Mouse (Mus musculus) heart, embryonic 16.5 days (tissue): ENCODE measurements around the gene Ppp1r12b. TPM values are rescaled to one million over a fixed set of nuclear protein-coding genes. Genes with fewer than 3 reads are reported as not detected.

Experiments
- ATAC-seq: fragments of 200-750 bp; cut with Nextera tagmentation; replicated peaks from 2 replicates; pipeline ENCODE4 v1.8.0; 2017; ENCODE audit warnings: moderate number of reproducible peaks; ENCODE audit not compliant: insufficient read depth, low FRiP score; ENCODE audit errors: extremely low read depth
- H3K27ac ChIP-seq: fragments of 300-500 bp; sonication (generic); 2 replicates; pipeline ENCODE4 v1.5.1; 2014; ENCODE audit warnings: mild to moderate bottlenecking, low read length, control low read depth, moderate library complexity
- H3K27me3 ChIP-seq: fragments of 300-500 bp; sonication (generic); 2 replicates; pipeline ENCODE4 v1.6.1; 2014; ENCODE audit warnings: low read length, mixed read lengths; ENCODE audit not compliant: control insufficient read depth, insufficient read depth
- H3K36me3 ChIP-seq: fragments of 300-500 bp; sonication (generic); 2 replicates; pipeline ENCODE4 v1.6.1; 2014; ENCODE audit not compliant: control insufficient read depth, insufficient read depth
- H3K4me1 ChIP-seq: fragments of 300-500 bp; sonication (generic); 2 replicates; pipeline ENCODE4 v1.6.1; 2014; ENCODE audit warnings: low read length, mixed read lengths; ENCODE audit not compliant: control insufficient read depth, insufficient read depth
- H3K4me2 ChIP-seq: fragments of 300-500 bp; sonication (generic); 2 replicates; pipeline ENCODE4 v1.6.1; 2014; ENCODE audit warnings: low read depth, mild to moderate bottlenecking, control low read depth, low read length
- H3K4me3 ChIP-seq: fragments of 300-500 bp; sonication (generic); 2 replicates; pipeline ENCODE4 v1.5.1; 2014; ENCODE audit warnings: mild to moderate bottlenecking, control low read depth, low read length
- H3K9ac ChIP-seq: fragments of 300-500 bp; sonication (generic); 2 replicates; pipeline ENCODE4 v1.6.1; 2014; ENCODE audit warnings: low read length, control low read depth
- H3K9me3 ChIP-seq: fragments of 300-500 bp; sonication (generic); replicated peaks from 2 replicates; pipeline ENCODE4 v1.6.1; 2016; ENCODE audit warnings: low read length; ENCODE audit not compliant: control insufficient read depth
- WGBS: fragments of 180-500 bp; shearing (Covaris S2); extraction: QIAGEN DNeasy Blood & Tissue Kit; methylation state at CpG from one replicate; pipeline ENCODE4 v1.1.7; 2014; 5-methylcytosine and 5-hydroxymethylcytosine counted together
- polyA plus RNA-seq: library from polyadenylated mRNA; unstranded; fragments of >200 nt; fragmentation: Nextera tagmentation; extraction: Ambion mirVana; gene quantifications from 2 replicates; pipeline ENCODE4 v1.2.1, GENCODE M21; 2015

The Ppp1r12b gene
- polyA plus RNA-seq, 1 experiment from 2014 or later: 24.2 TPM

- Histone ChIP-seq H3K36me3 (peaks cover 28% of the 10 kb centered on the region), H3K4me3 (no peak overlapping the region), H3K9me3 (no peaks in the 10 kb centered on the region), H3K27me3 (no peaks in the 10 kb centered on the region), H3K4me2 (no peak overlapping the region), H3K27ac (no peak overlapping the region), H3K4me1 (no peaks in the 10 kb centered on the region; the same call in 1 of the 2 replicates), H3K9ac (no peak overlapping the region)
- 92% methylated on average over 4 of the region's 4 CpGs for WGBS
- no peak for ATAC-seq
Measured at GRCm38 (mm10) chr1:134763250-134763649, 192.5 kb downstream of the Ppp1r12b start.

GRCm38 (mm10) chr1:134761534-134761933 lies 194.2 kb downstream of the Ppp1r12b start:
- no peak overlapping the region for H3K4me3 ChIP-seq
- H3K36me3 ChIP-seq: peaks cover 20% of the 10 kb centered on the region
- H3K27me3 ChIP-seq: no peaks in the 10 kb centered on the region
- no peak overlapping the region for H3K27ac ChIP-seq
- H3K4me1 ChIP-seq: peaks cover 3% of the 10 kb centered on the region
- no peak for ATAC-seq
- no peak overlapping the region for H3K4me2 ChIP-seq
- no peaks in the 10 kb centered on the region for H3K9me3 ChIP-seq
- 71% methylated on average over 7 of the region's 7 CpGs for WGBS
- H3K9ac ChIP-seq: no peak overlapping the region

GRCm38 (mm10) chr1:134760642-134761041 lies 195.1 kb downstream of the Ppp1r12b start:
- no peak overlapping the region for H3K27ac ChIP-seq
- WGBS: 77% methylated on average over 5 of the region's 5 CpGs
- H3K36me3 ChIP-seq: peaks cover 15% of the 10 kb centered on the region
- H3K4me1 ChIP-seq: peaks cover 6% of the 10 kb centered on the region
- no peak overlapping the region for H3K4me3 ChIP-seq
- ATAC-seq: no peak
- H3K4me2 ChIP-seq: no peak overlapping the region
- H3K9me3 ChIP-seq: no peaks in the 10 kb centered on the region
- no peaks in the 10 kb centered on the region for H3K27me3 ChIP-seq
- no peak overlapping the region for H3K9ac ChIP-seq

- no peaks in the 10 kb centered on the region for H3K27me3 ChIP-seq
- no peak overlapping the region for H3K4me3 ChIP-seq
- H3K9me3 ChIP-seq: no peaks in the 10 kb centered on the region
- H3K27ac ChIP-seq: no peak overlapping the region
- H3K4me2 ChIP-seq: no peak overlapping the region
- peaks cover 15% of the 10 kb centered on the region for H3K36me3 ChIP-seq
- ATAC-seq: no peak
- WGBS: 78% methylated on average over 6 of the region's 6 CpGs
- peaks cover 12% of the 10 kb centered on the region for H3K4me1 ChIP-seq
- H3K9ac ChIP-seq: no peak overlapping the region
Measured at GRCm38 (mm10) chr1:134759133-134759532, 196.6 kb downstream of the Ppp1r12b start.

- Histone ChIP-seq H3K36me3 (peaks cover 11% of the 10 kb centered on the region), H3K9me3 (no peaks in the 10 kb centered on the region), H3K27ac (no peak overlapping the region), H3K4me2 (no peak overlapping the region), H3K9ac (no peak overlapping the region), H3K27me3 (no peaks in the 10 kb centered on the region), H3K4me1 (peaks cover 27% of the 10 kb centered on the region), H3K4me3 (no peak overlapping the region)
- WGBS: 77% methylated on average over 3 of the region's 3 CpGs
- no peak for ATAC-seq
Measured at GRCm38 (mm10) chr1:134757230-134757629, 198.5 kb downstream of the Ppp1r12b start.

- Histone ChIP-seq H3K36me3 (peaks cover 11% of the 10 kb centered on the region), H3K27ac (peak overlapping the region; percentile 37; the same call in 1 of the 2 replicates), H3K4me2 (no peak overlapping the region), H3K4me1 (peaks cover 27% of the 10 kb centered on the region), H3K27me3 (no peaks in the 10 kb centered on the region), H3K9me3 (no peaks in the 10 kb centered on the region), H3K4me3 (no peak overlapping the region), H3K9ac (no peak overlapping the region; the same call in 1 of the 2 replicates)
- ATAC-seq: no peak
- WGBS: 68% methylated on average over 10 of the region's 10 CpGs
Measured at GRCm38 (mm10) chr1:134756190-134756873, 199.4 kb downstream of the Ppp1r12b start.

GRCm38 (mm10) chr1:134755548-134756189 lies 200.1 kb downstream of the Ppp1r12b start:
- ATAC-seq: no peak
- Histone ChIP-seq H3K4me2 (no peak overlapping the region), H3K9me3 (no peaks in the 10 kb centered on the region), H3K9ac (no peak overlapping the region), H3K36me3 (peaks cover 11% of the 10 kb centered on the region), H3K27me3 (no peaks in the 10 kb centered on the region), H3K4me1 (peaks cover 27% of the 10 kb centered on the region), H3K27ac (no peak overlapping the region), H3K4me3 (no peak overlapping the region)
- 63% methylated on average over 13 of the region's 13 CpGs for WGBS

GRCm38 (mm10) chr1:134754818-134755217 lies 200.9 kb downstream of the Ppp1r12b start:
- 80% methylated on average over 10 of the region's 10 CpGs for WGBS

More at GRCm38 (mm10) chr1:134754818-134755217, 200.9 kb downstream of the Ppp1r12b start:
- no peaks in the 10 kb centered on the region for H3K9me3 ChIP-seq
- no peak overlapping the region for H3K27ac ChIP-seq
- H3K9ac ChIP-seq: no peak overlapping the region
- peaks cover 7% of the 10 kb centered on the region for H3K36me3 ChIP-seq
- no peak overlapping the region for H3K4me2 ChIP-seq
- H3K27me3 ChIP-seq: no peaks in the 10 kb centered on the region
- peaks cover 31% of the 10 kb centered on the region for H3K4me1 ChIP-seq
- H3K4me3 ChIP-seq: no peak overlapping the region
- ATAC-seq: no peak
